Mouse (Mus musculus) neutrophil, adult 5-6 weeks (primary cell): ENCODE data around the gene Ankrd23. TPM values are rescaled to one million over a fixed set of nuclear protein-coding genes. Genes with fewer than 3 reads are reported as not detected.

Experiments
- ATAC-seq: fragments of 151-379, 151-347 bp; 2 replicates; pipeline ENCODE4 v1.8.0; 2017; ENCODE audit warnings: mild to moderate bottlenecking, moderate TSS enrichment; ENCODE audit not compliant: insufficient number of reproducible peaks, poor library complexity, low FRiP score, severe bottlenecking; ENCODE audit errors: extremely low read depth
- total RNA-seq: library from RNA; stranded (forward); fragments of 200-1000 nt; gene quantifications from 2 replicates; pipeline ENCODE4 v1.2.3, GENCODE M21; 2017

The Ankrd23 gene
- total RNA-seq, 1 experiment from 2014 or later = 18.6 TPM

GRCm38 (mm10) chr1:36547981-36548598, 11.4 kb upstream of the Ankrd23 start:
- no peak for ATAC-seq

DNA sequence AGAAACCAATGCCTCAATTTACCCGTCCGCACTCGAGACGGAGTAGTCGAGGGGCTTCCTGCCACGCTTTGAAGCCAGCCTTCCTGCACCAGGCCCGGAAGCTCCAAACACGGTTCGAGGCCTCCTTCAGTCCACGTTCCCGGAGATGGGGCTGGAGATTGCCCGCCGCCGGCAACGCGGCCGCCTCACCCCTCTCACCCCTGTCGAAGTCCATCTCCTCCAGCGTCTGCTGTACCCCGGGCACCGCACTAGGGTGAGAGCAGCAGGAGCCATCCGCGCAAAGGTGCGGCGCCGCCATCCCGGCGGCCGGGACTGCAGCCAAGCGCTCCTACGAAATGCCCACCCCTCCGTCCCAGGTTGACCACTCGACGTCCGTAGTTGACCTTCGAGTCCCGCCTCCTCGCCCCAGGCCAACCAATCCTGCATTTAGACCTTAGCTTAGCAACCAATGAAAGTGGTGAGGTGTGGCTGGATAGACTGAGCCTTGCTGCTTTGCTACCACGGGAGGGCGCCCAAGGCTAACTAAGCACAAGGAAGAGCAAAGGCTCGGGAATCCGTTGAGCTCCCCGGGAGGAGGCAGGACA, 10.3 kb upstream of the Ankrd23 start, which contains the start of gene Ankrd39:
Gene Ankrd39, minus strand, starts transcription at position 558 of the 584 bp plus-strand sequence.
- peak; percentile 98 for ATAC-seq

GRCm38 (mm10) chr1:36545845-36546600, 9.3 kb upstream of the Ankrd23 start:
- no peak for ATAC-seq

GRCm38 (mm10) chr1:36545382-36545781, 8.7 kb upstream of the Ankrd23 start:
- no peak for ATAC-seq

GRCm38 (mm10) chr1:36542925-36543324, 6.2 kb upstream of the Ankrd23 start:
- ATAC-seq = no peak

- ATAC-seq = no peak
Measured at GRCm38 (mm10) chr1:36541844-36542243, 5.2 kb upstream of the Ankrd23 start.

GRCm38 (mm10) chr1:36540807-36541206, 4.1 kb upstream of the Ankrd23 start:
- no peak for ATAC-seq

DNA sequence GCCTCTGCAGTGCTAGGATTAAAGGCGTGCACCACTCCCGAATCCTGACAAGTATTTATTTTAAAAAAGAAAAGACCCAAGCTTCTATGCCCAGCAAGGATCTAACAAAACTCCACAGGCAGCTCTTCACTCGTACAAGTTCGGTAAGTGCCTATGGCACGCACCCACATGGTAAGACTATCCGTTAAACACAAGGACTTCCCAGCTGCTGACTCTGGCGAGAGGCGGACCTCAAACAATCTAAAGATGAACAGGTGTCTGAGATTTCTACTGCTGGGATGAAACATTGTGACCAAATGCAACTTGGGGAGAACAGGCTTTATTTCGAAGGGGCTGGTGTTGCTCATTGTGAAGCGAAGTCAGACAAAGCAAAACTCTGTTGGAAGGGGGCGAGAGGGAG, 3.4 kb upstream of the Ankrd23 start:
- ATAC-seq = no peak

DNA sequence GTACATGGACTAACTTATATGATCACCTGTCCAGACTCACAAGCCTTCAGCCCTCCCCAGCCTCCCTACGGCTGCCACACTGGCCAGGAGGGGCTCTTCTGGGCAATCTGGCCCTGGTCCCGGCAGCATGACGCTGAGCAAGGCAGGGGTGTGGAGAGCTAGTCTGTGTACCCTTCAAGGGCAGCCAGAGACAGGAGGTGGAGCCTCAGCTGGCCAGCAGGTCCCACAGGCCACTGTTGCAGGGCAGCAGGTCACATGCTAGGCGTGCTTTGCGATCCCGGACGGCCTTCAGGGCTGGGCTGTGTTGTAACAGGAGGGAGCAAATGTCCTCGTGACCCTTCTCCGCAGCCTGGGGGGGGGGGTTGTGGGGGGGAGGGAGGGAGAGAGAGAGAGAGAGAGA, 2.5 kb upstream of the Ankrd23 start, which contains the start of gene Gm42417:
Gene Gm42417, minus strand, starts transcription at position 244 of the 400 bp plus-strand sequence.
- no peak for ATAC-seq

GRCm38 (mm10) chr1:36538727-36539126, 2.0 kb upstream of the Ankrd23 start:
- no peak for ATAC-seq

GRCm38 (mm10) chr1:36536397-36536728, 320 bp downstream of the Ankrd23 start:
- ATAC-seq = no peak

DNA sequence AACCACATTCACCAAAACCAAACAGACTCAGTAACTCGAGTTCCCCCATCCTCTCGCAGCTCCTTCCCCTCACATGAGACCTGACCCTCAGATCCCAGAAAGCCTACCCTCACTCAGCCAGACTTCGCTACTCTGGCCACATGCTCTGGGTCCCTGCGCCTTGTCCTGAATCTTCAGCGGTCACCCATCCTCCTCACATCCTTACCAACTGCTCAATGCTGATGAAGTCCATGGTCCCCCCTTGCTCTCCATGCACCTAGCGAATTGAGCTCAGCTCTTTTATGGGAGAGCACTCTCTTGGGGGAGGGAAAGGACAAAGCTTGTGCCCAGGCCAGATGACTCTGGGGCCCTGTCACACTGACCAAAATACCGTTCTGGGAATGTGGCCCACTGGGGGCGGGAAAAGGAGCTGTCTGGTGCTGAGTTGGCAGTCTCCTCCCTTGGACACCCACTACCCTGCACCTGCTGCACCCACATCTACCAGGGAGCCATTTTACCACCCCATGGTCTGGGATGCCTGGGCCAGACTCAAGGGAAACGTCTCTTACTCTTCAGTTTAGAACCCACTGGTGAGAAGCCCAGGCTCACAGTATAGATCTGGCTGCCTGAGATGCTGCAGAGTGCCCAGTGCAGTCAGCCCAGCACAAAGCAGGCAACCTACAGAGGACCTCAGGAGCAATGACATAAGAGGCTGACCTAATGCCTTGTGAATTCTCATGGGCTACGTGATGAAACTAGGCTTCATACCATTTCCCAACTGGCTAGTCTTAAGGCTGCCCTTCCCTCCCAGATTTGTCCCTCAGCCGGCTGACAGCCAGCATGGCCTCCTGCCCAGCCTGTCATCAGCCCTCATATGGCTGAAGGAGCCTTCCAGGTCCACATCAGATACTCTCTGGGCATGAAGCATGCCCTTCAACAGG, 946 bp downstream of the Ankrd23 start:
- no peak for ATAC-seq

DNA sequence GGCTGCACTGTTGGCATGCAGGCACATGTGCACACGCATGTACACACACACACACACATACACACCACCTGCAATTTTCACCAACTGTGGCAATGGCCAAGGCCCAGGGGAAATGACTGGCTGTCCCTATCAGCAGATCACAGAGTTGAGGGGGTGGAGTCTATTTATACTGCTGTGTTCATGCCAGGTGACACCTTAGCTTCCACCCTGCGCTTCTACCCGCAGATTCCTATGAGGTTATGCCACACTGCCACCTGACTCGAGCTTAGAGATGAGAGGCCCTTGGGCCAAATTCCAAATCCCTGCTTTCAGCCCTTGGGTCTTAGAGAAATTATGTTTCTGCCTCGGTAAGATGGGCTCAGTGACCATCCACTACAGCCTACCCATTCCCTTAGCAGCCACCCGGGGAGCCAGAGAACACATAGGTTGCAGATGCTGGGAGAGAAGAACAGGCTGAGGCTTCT, 2.1 kb downstream of the Ankrd23 start:
- ATAC-seq = no peak

DNA sequence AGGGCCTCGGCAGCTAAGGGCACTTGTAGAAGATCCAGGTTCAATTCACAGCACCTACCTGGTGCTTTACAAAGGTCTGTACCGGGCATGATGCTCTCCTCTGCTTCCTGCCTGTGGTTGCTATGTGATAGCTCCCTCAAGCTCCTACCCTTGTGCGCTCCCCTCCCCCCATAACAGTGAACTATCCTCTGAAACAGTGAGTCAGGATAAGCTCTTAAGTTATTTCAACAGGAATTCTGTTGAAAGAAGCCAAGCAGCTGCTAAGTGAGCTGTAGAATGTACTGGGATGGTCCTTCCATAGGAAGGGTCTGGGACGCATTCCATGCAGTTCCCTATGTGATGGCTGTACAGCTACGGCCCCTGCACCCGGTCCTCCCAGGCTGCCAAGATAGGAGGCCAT, 3.1 kb downstream of the Ankrd23 start:
- ATAC-seq = no peak

- ATAC-seq = no peak
Measured at GRCm38 (mm10) chr1:36531461-36531860, 5.2 kb downstream of the Ankrd23 start.

DNA sequence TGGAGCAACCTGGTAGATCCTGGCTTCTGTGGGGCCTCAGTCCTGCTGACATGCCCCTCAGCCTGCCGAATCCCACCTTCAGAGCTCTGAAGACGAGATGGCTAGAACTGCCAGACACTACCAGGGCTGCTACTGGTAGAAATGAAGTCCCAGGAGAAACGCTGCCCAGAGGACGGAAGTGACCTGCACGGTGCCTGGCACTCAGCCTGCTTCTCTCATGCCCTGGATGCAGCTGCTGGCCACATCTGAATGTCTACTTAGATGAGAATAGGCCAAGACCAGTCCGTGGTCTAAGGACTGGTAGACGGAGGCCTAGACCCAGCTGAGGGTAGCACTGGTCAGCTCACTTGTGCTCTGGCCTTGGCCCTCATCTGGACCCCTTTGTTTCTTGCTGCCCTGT, 5.7 kb downstream of the Ankrd23 start:
- no peak for ATAC-seq

GRCm38 (mm10) chr1:36530485-36530884, 6.2 kb downstream of the Ankrd23 start:
- no peak for ATAC-seq

DNA sequence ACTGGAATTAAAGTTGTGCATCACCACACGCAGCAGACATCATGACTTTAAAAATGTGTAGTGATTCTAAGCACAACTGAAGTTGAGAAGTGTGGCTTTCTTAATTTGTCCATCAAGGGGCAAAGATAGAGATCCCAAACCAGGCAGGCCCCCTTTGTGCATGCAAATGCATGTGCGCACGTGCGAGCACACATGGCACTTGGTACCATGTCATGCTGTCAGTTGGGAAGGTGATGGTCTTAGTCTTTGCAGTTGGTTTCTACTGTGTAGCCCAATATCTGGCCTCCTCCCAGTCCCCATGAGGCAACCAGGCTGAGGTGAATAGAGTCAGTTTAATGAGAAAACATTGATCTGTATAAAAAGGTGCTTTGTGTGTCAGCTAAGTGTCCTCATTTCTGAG, 6.8 kb downstream of the Ankrd23 start:
- no peak for ATAC-seq

- no peak for ATAC-seq
Measured at GRCm38 (mm10) chr1:36529274-36529673, 7.4 kb downstream of the Ankrd23 start.
